Mouse (Mus musculus) testis, adult 2 months (tissue): ENCODE measurements at regions not wholly inside any gene's neighbourhood (a gene's known extent, or its start where the extent isn't known, plus 50 kb on each side); places are given as distances from the start of the nearest gene placed in this dataset.

Experiments
- CTCF ChIP-seq: fragments of 200-500 bp; IDR thresholded peaks from 2 replicates; pipeline ENCODE4 v1.5.1; 2012; ENCODE audit warnings: low read depth, mild to moderate bottlenecking, inconsistent platforms, low read length, moderate library complexity; ENCODE audit not compliant: control insufficient read depth, insufficient read depth, insufficient replicate concordance
- POLR2A ChIP-seq: fragments of 200-500 bp; IDR thresholded peaks from 2 replicates; pipeline ENCODE4 v1.6.1; 2012; ENCODE audit warnings: low read depth, mild to moderate bottlenecking, inconsistent platforms, low read length, moderate library complexity; ENCODE audit not compliant: control insufficient read depth

DNA sequence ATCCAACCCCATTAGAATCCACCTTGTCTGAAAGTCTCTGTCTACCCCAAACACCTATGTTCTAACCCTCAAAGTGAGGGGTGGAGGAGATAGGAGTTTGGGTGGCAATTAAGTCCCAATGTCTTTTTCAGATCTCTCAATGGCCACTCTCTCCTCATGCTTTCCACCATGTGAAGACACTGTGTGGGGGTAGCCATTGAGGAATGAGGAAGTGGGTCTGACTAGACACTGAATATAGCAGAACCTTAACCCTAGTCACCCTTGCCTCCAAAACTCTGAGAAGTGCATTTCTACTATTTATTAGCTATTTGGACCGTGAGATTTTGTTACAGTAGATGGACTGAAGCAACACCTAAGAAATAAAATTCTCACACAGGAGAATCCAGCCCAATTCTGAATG, 73.7 kb upstream of the Sipa1l1 start:
- TF ChIP-seq CTCF: no peak
- TF ChIP-seq POLR2A: no peak
